Mouse (Mus musculus) left cerebral cortex, adult 18-20 months (tissue): ENCODE measurements around the gene Ttll11. TPM values are rescaled to one million over a fixed set of nuclear protein-coding genes. Genes with fewer than 3 reads are reported as not detected.

Experiments used
- DNase-seq, 2 experiments: peaks; one replicate each; pipeline ENCODE4 v3.0.0; 2021 to 2022; ENCODE audit warnings: low spot score in 2 of 2, mixed read lengths in 1 of 2
- long read RNA-seq, 2 experiments: library from polyadenylated mRNA; stranded (forward); transcript quantifications; one replicate each; pipeline ENCODE4 v2.0.0; 2021
- total RNA-seq, 2 experiments: library from RNA; stranded (reverse); gene quantifications; 2 replicates each; pipeline ENCODE4 v1.2.3; 2021

Ttll11 gene
- total RNA-seq, result 10 to 100 TPM; 41.1 to 42.7 TPM
- long read RNA-seq, experiment 1, transcript Ttll11-202 (9 exons, 3,077 nt), result major isoform, 21 of 54 reads
- long read RNA-seq, experiment 1, partial matches to known transcripts, result 7 of 54 reads
- long read RNA-seq, experiment 1, other reads (novel, unspliced or antisense), result 24 of 54 reads
- long read RNA-seq, experiment 2, transcript Ttll11-202 (9 exons, 3,077 nt), result major isoform, 9 of 32 reads
- long read RNA-seq, experiment 2, partial matches to known transcripts, result 7 of 32 reads
- long read RNA-seq, experiment 2, other reads (novel, unspliced or antisense), result 14 of 32 reads

DNA sequence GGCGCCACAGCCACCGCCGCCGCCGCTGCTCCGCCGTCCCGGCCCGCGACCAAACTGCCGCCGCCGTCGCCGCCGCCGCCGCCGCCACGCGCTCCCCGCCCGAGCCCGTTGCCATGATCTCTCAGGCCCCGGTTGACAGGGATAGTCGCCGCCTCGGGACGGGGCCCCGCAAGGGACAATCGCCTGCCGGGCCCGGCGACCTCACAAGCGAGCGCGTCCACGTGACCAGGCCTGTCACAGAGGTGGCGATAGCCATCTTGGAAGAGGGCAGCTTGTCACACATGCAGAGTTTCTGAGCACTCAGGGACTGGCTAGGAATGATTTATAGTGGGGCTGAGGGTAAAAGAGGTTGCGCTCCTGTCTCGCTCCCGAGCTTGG lies at the start of gene Ttll11:
TSS of gene Ttll11 (minus strand) at position 270 of the 378 bp plus-strand sequence.
- peak; percentile 95 to 97 for DNase-seq

DNA sequence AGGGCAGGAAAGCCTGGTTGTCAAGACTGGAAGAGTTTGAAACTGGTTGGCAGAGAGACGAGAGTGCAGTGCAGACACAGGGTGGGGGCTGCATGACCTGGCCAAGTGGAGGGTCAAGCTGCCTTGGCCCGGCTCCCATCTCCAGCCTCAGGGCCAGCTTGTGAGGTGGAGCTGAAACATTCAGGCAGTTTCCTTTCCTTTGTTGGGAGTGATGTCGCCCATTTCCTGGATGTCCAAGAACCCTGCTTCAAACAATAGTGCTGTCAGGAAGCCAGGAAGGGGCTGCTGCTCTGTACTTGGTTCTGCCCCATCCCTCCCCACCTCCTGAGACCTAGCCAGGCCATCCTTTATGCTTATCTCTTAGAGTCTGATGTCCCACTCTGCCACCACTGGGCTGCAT lies 43.6 kb upstream of the Ttll11 start:
- DNase-seq, result no peak

DNA sequence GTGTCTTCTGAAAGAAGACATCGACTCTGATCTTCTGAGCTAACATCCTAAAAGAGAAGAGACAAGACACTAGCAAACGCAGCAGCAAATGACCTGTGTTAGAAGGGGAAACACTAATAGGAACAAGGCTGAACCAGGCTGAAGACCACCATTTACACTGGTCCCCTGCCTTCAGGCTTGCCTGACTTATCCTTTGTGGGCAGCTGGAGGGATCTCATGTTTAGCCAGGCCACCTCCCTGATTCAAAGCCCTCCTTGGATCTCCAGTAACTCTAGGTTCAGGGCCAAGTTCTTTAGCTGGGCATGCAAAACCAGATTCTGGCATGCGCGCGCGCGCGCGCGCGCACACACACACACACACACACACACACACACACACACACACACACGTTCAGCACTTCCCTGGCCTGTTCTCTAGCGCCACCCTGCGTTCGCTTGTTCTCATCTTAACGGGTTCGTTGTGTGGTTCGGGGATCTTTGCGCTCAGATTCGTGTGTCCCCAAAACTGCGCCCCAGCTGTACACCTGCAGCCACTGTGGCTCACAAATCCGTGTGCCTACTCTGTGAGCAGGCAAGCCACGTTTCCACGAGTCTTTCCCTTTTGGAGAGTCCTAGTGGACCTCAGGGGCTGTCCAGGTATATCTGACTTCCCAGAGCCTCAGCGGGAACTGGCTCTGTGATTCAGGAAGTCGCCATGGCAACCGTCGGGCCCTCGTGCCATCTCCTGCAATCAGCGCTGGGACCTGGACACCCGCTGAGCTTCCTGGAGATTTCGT lies 41.9 kb upstream of the Ttll11 start:
- peak; percentile 90 to 94 for DNase-seq

DNA sequence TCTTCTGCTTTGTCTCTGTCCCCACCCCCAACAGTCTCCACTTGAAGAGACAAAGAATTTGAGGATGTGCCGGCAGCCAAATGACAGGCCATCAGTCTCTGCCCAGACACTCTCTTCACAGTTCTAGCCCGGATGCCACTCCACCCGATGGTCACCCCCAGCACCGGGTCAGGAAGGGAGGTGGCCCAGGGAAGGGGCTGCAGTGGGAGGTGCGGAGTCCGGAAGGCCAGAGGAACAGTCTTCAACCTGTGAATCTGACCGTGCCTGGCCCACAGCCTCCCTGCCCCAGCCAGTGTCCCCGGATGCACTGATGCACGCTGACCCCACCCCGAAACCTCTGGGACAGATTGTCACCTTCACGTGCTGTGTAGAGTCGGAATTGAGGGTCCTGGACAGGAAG lies 33.3 kb upstream of the Ttll11 start:
- no peak for DNase-seq

DNA sequence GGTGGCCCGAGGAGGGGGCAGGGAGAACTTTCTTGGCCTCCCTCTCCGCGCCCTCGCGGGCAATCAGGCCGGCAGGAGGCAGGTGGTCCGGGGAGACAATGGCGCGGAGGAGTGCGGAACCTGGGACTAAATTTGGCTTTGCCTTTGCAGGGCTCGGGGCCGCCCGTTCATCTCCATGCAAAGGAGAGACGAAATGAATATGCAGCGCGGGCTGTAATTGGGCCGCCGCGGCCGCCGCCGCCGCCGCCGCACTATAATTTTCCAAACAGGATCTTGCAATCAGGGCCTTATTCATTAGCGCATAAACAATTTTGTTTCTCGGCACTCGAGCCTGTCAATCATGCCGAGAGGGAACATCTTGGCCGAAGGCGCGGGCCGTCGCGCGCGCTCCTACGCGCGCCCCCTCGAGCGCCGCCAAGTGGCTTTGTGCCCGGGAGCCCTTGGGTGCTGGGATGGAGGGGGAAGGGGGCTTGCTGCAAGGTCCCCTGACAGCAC lies 31.7 kb upstream of the Ttll11 start:
- peak; percentile 28 to 52 for DNase-seq

DNA sequence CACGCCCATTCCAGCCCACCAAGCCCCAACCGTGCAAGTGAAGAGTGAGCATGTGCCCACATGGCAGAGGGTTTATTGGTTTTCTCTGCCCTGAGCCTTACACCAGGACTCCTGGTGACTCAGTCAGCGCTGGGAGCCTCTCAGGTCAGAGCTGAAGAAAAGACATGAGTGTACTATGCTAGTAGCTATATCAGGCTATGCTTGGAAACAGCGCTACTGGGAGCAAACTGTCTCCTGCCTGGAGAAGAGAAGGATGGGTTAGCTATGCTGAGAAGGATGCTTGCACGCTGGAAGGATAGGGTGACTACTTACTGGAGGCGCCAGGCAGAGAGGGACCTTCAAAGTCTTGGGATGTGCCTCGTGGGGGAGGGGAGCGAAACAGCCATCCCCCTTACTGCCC lies 30.9 kb upstream of the Ttll11 start:
- DNase-seq, result no peak

DNA sequence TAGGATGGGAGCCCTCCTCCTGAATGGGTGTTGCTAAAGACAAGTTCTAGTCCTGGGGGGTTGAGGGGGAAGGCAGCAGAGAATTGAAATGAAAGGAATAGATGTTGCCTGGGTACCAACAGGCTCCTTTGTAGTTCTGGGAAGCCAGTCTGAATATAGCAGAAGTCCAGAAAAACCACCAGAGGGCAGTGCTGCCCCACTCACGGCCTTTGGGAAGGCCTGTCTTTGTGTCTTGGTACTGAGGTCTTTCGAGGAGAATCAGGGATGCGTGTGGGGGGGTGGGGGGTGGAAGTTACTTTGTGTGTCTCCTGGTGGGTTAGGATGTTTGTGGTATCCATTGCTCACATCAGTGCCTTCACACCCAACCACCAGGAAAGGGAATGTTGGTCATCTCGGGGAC lies 29.7 kb upstream of the Ttll11 start:
- DNase-seq, result peak; percentile 63 to 71

DNA sequence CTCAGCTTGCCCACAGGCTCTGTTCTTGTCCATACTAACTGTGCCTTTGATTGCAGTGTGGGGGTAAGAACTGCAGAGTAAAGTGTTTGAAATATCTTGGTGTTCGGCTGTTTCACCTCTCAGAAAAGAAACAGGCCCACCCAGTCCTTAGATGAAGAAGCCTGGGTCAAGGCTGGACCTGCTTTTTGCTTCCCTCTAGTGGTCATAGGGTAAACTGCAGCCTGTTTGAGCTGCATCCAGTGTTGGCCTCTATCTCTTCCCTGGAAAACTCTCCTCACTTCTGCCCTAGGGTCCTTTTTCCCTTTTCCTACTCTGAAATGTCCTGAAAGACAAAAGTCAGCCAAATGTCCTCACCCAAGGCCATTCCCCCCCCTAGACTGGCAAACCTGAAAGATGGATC lies 28.4 kb upstream of the Ttll11 start:
- DNase-seq, result peak in 1 of 2 experiments; percentile 71

DNA sequence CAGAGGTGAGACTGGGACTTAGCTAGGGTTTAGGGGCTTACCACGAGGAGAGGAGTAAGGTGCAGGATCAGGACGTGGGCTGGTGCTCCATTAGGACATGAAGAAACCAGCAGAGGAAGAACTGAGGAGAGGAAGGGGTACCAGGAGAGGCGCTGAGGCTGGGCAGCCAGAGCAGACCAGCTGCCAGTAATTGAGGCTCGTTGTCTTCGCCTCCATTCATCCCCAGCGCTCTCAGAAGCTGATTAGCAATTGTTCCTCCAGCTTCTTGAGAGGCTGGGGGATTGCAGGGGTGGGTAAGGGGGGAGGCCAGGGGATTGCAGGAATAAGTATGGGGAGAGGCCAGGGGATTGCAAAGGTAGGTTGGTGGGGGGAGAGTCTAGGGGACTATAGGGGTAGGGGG lies 22.5 kb upstream of the Ttll11 start:
- DNase-seq, result no peak

DNA sequence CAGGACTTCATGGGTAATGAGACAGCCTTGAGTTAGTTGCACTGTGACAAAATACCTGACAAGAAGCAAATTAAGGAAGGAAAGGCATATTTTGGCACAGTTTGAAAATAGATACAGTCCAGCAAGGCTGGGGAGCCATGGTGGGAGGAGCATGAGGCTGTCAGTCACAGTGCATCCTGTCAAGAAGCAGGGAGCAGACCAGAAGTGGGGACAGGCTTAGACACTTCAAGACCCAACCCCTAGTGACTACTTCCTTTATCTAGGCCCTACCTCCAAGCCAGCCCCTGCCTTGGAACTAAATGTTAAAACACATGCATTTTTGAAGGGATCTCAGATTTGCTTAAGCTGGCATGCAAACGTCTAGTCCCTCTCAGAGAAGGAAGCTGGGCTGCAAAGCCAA lies 20.7 kb upstream of the Ttll11 start:
- no peak for DNase-seq

DNA sequence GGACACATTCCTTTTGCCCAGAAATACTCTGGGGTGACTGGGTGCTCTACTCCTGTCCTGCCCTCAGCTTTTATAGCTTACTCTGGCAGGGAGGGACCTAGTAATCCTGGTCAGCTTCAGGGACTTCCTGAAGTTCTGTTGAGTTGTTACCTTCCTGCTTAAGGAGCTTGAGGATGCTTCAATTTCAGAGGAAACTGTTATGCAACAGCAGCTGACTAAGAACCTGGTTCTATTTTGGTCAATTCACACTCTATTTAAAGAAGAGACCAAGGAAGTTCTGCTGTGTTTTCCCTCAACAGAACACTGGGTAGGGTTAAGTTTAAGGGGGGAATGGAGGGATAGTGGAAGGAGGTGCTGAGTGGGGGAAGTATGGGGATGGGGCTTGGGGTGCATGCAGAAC lies 19.5 kb upstream of the Ttll11 start:
- DNase-seq, result no peak

DNA sequence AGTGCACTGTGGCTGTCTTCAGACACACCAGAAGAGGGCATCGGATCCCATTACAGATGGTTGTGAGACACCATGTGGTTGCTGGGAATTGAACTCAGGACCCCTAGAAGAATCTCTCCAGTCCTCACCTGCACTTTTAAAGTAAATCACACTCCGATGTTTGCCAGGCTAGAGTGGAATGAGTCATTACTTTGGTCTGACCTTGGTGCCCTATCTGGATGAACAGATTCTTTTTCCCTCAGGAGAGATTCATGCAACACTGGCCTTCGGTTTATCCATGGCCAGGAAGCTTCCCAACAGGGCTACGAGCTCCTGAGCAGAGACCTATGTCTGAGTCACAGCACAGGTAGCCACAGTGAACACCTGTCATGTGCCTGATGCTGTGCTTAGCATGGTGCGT lies 18.7 kb upstream of the Ttll11 start:
- no peak for DNase-seq

DNA sequence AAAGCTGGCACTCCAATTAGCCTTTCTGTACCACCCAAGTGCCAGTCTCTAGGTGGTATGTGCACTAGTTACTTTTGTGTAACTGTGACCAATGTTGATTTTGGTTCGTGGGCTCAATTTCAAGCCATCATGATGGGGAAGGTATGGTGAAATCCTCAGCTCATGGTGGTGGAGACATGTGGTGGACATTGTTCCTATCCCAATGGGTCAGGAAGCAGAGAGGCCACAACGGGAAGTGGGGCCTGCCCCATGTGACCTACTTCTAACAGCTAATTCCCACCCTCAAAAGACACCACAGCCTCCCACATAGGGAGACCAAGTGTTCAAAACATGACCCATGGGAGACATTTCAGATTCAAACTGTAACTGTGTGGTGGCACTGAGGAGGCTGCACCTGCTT lies 17.0 kb upstream of the Ttll11 start:
- DNase-seq, result no peak

DNA sequence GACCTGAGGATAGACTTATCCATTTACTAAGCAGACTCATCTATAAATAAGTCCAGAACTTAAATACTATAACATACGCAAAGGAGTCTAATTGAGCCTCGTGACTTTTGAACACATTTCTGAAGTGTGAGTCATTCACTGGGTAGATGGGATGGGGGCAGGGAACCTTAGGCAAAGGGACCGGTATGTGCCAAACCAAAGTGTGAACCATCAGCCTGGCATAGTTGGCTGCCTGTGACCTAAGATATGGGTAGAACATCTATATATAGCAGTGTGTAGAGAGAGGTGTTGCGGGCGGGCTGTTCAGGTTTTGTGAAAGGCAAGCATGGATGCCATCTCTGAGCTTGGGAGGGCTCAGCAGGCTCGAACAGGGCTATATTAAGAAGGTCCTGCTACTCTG lies 14.6 kb upstream of the Ttll11 start:
- peak in 1 of 2 experiments; percentile 31 for DNase-seq

DNA sequence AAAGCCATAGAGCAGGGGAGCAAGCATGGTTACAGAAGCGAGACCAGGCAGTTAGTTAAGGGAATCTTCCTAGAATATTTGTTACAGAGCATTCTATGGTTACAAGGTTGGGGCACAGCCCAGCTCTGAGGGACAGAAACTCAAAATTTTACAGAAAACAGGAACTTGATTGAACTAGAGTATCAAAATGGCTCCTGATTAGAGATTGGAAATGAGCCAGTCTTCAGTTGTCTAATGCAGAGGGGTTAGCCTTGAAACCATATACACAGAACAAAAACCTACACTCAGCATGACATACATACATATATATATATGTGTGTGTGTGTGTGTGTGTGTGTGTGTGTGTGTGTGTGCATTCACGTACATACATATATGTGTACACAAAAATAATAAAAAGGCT lies 13.8 kb upstream of the Ttll11 start:
- no peak for DNase-seq

DNA sequence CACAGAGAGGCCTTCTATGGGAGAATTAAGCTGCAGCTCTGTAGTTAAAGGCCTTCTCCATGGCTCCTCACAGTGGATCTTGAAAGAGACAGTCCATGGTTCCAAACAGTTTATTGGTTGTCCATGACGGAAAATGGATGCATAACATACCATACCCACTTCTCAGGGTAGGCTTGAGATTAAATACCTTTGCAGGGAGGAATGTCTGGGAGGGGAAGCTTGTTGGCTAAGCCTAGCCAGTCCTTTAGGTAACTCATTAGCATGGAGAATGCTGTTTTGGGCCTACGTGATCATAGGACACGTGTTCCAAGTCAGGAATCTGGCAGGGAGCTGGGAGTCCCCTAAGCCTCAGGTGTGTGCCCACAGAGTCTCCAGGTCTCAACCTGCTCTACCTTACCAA lies 12.5 kb upstream of the Ttll11 start:
- no peak for DNase-seq

DNA sequence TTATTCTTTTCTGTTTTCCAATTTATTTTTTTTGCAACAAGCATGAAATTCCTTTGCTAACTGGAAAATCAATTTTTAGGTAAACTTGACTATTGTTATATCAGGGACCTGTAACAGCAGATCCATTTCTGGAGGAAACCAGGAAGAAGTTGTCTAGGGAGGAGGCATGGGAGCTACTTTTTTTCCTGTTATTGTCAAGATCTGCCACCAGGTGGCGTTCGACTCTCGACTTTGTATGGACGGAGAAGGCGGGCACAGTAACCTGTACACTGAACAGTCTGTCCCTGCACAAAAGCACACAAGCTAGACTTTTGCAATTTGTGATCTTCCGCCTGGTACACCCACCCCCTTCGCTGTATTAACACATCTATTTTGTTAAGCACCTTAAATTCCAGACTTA lies 4.2 kb upstream of the Ttll11 start:
- peak; percentile 73 to 79 for DNase-seq

DNA sequence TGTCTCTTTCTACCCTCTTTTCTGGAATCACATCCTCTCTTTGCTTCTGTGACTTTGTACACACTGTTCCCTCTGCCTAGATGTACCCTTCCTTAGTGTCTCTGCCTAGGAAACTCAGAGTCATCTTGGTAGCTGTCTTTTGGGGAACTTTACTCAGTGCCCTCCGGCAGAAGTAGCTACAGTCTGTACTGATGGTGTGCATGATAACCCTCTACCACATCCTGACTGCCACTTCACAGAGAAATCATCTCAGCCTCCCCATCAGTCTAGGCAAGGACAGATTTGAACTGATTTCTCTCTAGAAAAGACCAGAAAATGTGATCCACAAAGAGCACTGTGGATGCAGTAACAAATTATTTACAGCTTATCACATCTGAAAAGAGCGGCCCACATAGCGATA lies 2.2 kb upstream of the Ttll11 start:
- DNase-seq, result no peak

DNA sequence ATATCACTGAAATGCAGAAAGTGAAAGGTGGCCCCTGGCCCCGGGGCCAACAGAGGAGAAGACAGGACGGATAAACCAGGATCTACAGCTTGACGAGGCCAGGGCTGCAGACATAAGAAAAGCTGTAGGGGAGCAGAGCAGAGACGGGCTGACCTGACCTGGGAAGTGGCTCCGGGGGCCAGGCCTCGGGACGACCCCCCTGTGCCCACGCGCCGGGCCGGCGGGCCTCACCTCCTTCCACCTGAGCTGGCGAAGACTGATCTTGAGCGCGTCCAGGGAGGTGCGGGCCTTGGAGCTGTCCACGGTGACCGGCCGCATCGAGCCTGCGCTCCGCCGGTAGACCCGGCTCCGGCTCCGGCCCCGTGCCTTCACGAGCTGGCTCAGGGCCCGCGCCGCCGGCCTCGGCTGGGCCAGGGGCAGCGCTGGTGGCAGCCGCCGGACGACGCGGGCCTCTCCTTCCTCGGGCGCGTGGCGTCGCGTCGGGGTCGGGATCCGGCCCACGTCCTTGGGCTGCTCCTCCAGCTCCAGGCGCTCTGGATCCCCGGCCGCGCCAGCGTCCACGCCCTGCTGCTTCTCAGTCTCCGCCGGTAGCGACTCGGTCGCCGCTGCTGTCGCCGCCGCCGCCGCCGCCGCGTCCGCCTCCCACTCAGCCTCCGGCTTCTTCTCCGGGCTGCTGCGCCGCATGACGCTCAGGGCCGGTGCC lies 621 bp downstream of the Ttll11 start:
- DNase-seq, result peak in 1 of 2 experiments; percentile 40

DNA sequence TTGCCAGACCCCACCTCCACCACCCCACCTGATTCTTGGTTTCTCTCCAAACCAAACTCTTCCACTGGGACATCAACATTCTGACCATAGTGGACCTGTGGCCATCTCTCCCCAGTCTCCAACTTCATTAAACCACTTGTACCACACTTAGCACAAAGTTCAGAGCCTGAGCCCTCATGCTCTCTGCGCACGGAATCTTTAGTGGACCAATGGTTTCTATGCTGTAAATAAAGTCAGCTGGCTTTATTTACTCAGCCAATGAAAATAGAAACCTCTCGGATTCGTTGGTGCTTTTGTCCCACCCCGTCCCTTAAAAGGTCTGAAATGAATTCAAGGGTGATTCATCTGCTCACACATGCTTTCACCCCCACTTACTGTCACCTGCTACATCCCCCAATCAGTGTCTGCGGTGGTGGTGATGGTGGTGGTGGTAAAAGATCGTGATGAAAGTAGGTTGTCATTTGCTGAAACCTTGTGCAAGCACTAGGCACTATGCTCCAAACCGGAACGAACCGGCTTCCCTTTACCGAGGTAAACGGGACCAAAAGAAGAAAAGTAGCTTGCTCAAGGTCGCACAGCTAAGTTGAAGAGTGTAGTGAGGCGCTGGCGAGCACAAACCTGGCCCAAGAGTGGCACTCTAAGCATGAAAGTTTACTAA lies 1.3 kb downstream of the Ttll11 start:
- peak; percentile 46 to 52 for DNase-seq

DNA sequence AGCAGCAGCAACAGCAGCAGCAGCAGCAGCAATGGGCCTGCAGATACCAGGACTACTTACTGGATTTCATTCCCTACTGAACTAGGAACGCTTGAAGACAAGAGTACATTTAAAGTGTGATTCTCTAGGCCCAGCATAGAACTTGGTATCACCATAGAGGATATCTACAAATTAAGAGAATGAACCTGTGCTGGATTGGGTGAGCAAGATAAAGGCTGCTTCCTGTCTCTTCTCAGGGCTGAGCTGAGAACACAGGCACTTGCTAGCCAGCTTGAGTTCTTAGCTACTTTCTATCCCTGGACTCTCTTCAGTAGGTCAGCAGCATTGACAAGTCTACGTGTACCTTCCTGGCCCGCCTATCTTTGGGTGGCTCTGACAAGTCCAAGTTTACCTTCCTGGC lies 2.0 kb downstream of the Ttll11 start:
- DNase-seq, result no peak
